Mouse (Mus musculus): ENCODE data around the gene Odc1.

GRCm38 (mm10) chr12:17583860-17584259, 39.3 kb downstream of the Odc1 start:
- TF ChIP-seq CTCF (IDR thresholded peaks at IDR 0.05; ENCODE audit: low read depth, low read length) (no peak), POLR2A (IDR thresholded peaks at IDR 0.05; ENCODE audit: borderline replicate concordance, low read depth, low read length) (no peak)
